Mouse (Mus musculus): Measurements from ENCODE around the gene Zfp3.

DNA sequence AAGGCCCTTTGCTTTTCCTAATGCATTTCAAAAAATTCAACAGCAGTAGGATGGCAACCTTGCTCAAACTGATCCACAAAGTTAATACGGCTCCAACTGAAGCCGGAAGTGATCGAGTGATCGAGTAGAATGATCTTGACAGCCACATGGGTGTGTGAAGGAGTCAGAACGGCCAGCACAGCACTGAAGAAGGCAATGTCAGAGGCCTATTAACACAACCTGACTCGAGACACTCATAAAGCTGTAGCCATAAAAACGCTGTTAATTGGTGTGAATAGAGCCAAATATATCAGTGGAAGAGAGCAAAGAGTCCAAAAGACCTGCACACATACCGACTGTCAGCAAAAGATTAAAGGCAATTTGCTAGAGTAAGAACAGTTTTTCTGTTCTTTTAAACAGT lies 56.1 kb downstream of the Zfp3 start:
- TF ChIP-seq CTCF (IDR thresholded peaks at IDR 0.05; ENCODE audit: extremely low read depth, insufficient read length, insufficient replicate concordance, low read depth, low read length) (no peak), POLR2A (IDR thresholded peaks at IDR 0.05; ENCODE audit: low read depth, low read length) (no peak)

All from small intestine, adult 2 months (tissue).